Mouse (Mus musculus) cerebellum, adult 8-10 months (tissue): ENCODE results near the gene Gm17334.
A peak's percentile ranks its signal among the peaks of the same experiment; 100 is the strongest.

Source experiments
- DNase-seq: peaks from one replicate; pipeline ENCODE4 v3.0.0; 2022

Gm17334 gene

GRCm38 (mm10) chr11:53737573-53737946 is 35.4 kb downstream of the Gm17334 start:
- DNase-seq = peak; percentile 41

DNA sequence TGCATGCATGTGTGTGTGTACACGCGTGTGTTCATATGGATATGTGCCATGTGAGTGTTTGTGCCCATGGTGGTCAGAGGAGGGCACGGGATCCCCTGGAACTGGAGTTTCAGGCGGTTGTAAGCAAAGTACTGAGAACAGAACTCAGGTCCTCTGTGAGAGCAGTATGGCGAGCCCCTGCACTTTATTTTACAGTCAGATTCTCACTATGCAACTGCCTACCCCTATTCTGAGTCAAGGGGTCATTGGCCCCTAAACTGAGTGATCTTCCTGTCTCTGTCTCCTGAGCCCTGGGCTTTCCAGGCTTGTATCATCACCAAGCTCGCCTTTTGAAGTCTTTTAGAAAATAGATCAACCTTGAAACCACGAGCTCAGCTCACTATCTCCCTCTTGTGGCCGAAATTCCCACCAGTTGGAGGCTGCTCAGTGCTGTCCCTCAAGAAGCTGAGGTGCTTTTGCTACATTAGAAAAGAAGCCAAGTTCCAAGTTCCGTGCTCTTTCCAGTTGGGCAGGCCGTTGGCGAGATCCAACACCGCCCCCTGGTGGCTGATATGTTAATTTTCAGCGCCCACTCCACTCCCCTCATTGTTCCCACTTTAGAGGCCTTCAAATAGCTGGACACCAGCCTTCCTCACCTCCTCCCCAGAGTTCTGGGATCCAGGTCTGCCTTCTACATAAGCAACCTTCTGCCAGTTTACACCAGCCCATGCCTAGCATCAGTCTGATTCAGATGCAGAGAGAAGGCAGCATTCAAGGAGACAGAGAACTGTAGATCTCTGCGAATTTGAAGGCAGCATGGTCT is 36.0 kb downstream of the Gm17334 start:
- peak; percentile 42 for DNase-seq

GRCm38 (mm10) chr11:53735682-53736245 is 37.2 kb downstream of the Gm17334 start:
- peak; percentile 67 for DNase-seq

DNA sequence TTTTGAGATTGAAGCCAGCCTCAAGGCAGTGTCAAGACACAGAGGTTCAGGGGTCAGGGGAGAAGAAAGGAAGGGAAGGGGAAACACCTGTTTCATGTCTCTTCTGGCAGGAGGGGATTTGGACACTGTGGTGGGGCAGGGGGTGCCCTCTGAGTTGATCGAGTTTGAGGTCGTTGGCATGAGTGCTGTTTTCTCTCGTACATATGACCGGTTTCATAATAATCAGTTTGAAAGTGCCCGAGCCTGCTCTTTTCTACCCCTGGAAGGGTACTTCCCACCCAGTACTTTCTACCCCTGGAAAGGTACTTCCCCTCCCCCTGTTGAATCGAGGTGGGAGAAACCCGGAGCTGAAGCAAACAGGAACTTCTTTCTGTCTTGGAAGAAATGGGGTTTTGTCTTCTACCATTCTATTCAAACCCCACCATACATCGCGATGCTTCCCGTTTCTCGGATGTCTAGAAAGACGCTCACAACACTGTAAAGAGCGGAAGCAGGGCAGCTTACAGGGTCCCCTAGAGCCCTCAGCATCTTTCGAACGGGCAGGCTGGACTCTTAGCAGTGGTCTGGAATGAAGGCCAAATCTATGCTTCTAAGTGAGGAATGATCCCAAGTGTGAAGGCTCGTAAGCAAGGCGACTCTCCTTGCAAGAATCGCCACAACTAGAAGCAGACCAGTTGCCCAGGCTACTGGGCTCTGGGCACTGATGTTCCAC is 37.9 kb downstream of the Gm17334 start:
- DNase-seq = no peak

- DNase-seq = no peak
These were observed 38.6 kb downstream of the Gm17334 start for GRCm38 (mm10) chr11:53734431-53734830.

DNA sequence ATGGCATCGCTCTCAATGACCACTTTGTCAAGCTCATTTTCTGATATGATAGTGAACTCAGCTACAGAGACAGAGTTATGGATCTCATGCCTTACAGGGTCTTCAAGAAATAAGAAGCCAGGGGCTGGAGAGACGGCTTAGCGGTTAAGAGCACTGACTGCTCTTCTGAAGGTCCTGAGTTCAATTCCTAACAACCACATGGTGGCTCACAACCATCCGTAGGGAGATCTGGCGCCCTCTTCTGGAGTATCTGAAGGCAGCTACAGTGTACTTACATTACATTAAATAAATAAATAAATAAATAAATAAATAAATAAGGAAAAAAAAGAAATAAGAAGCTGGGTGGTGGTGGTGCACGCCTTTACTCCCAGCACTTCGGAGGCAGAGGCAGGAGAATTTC is 39.2 kb downstream of the Gm17334 start:
- no peak for DNase-seq

GRCm38 (mm10) chr11:53732244-53732643 is 40.7 kb downstream of the Gm17334 start:
- DNase-seq = no peak

GRCm38 (mm10) chr11:53731457-53731856 is 41.5 kb downstream of the Gm17334 start:
- no peak for DNase-seq
